Mouse (Mus musculus): ENCODE data around the gene Olfr869. TPM values are rescaled to one million over a fixed set of nuclear protein-coding genes. Genes with fewer than 3 reads are reported as not detected.

The Olfr869 gene
- polyA plus RNA-seq (2012): not detected in 2 replicates

GRCm38 (mm10) chr9:20128709-20129108 is at the start of gene Olfr869:
Gene Olfr869 (plus strand): TSS chr9:20129009.
- H3K27me3 ChIP-seq (ENCODE audit: control insufficient read depth): no peaks in the 10 kb centered on the region
- no peaks in the 10 kb centered on the region for H3K4me1 ChIP-seq (ENCODE audit: control insufficient read depth)
- no peak within 1 kb of the TSS for H3K4me3 ChIP-seq (replicated peaks)
- H3K36me3 ChIP-seq (ENCODE audit: control insufficient read depth): no peaks in the 10 kb centered on the region
- H3K9me3 ChIP-seq (ENCODE audit: control insufficient read depth, low read length): no peaks in the 10 kb centered on the region
- TF ChIP-seq TAL1 (IDR thresholded peaks at IDR 0.05; ENCODE audit: low read length) (no peak), GATA1 (IDR thresholded peaks at IDR 0.05; ENCODE audit: low read length) (no peak)

- no peaks in the 10 kb centered on the region for H3K36me3 ChIP-seq (ENCODE audit: control insufficient read depth)
- TF ChIP-seq TAL1 (IDR thresholded peaks at IDR 0.05; ENCODE audit: low read length): no peak
- no peak for TF ChIP-seq GATA1 (IDR thresholded peaks at IDR 0.05; ENCODE audit: low read length)
- H3K4me3 ChIP-seq (replicated peaks): no peak within 1 kb of the TSS
- H3K27me3 ChIP-seq (ENCODE audit: control insufficient read depth): no peaks in the 10 kb centered on the region
- H3K4me1 ChIP-seq (ENCODE audit: control insufficient read depth): no peaks in the 10 kb centered on the region
- peaks cover 4% of the 10 kb centered on the region; the same call in 1 of the 2 replicates for H3K9me3 ChIP-seq (ENCODE audit: control insufficient read depth, low read length)
These were observed 30.5 kb upstream of the Olfr869 start, which contains the start of gene Olfr868 for GRCm38 (mm10) chr9:20098326-20098725. Gene Olfr868 (plus strand): TSS chr9:20098626.

DNA sequence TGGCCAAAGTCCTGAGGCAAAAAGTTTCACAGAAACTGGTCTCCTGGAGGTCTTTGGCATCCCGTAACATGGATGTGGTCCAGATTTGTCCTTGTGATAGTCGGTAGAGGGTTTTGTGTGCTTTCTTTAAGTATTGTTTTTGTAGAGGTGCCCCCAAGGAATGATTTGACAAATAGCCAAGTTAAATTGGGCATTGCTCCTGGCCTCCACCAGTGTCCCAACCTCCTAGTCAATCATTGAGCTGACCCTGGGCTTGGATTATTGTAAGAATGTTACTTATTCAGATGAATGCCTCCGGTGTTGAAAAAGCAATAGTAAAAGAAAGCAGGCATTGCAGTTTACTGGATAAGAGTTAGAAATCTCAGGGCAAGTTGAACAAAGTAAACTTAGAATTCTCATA is 20.9 kb downstream of the Olfr869 start:
- Histone ChIP-seq H3K36me3 (ENCODE audit: control insufficient read depth) (no peaks in the 10 kb centered on the region), H3K27me3 (ENCODE audit: control insufficient read depth) (no peaks in the 10 kb centered on the region), H3K4me3 (replicated peaks) (no peak overlapping the region), H3K9me3 (ENCODE audit: control insufficient read depth, low read length) (peaks cover 6% of the 10 kb centered on the region), H3K4me1 (ENCODE audit: control insufficient read depth) (no peaks in the 10 kb centered on the region)
- TF ChIP-seq GATA1 (IDR thresholded peaks at IDR 0.05; ENCODE audit: low read length): no peak
- no peak for TF ChIP-seq TAL1 (IDR thresholded peaks at IDR 0.05; ENCODE audit: low read length)

- H3K9me3 ChIP-seq (ENCODE audit: control insufficient read depth, low read length): no peaks in the 10 kb centered on the region
- TF ChIP-seq GATA1 (IDR thresholded peaks at IDR 0.05; ENCODE audit: low read length) (no peak), TAL1 (IDR thresholded peaks at IDR 0.05; ENCODE audit: low read length) (no peak)
- H3K36me3 ChIP-seq (ENCODE audit: control insufficient read depth): no peaks in the 10 kb centered on the region
- H3K4me1 ChIP-seq (ENCODE audit: control insufficient read depth): no peaks in the 10 kb centered on the region
- H3K27me3 ChIP-seq (ENCODE audit: control insufficient read depth): no peaks in the 10 kb centered on the region
- no peak within 1 kb of the TSS for H3K4me3 ChIP-seq (replicated peaks)
These were observed 45.1 kb downstream of the Olfr869 start, which contains the start of gene Olfr870 for GRCm38 (mm10) chr9:20173957-20174356. Gene Olfr870 (minus strand): TSS chr9:20174057.

GRCm38 (mm10) chr9:20179463-20179862 is 50.7 kb downstream of the Olfr869 start:
- Histone ChIP-seq H3K36me3 (ENCODE audit: control insufficient read depth) (no peaks in the 10 kb centered on the region), H3K9me3 (ENCODE audit: control insufficient read depth, low read length) (no peaks in the 10 kb centered on the region; the same call in 1 of the 2 replicates), H3K4me1 (ENCODE audit: control insufficient read depth) (no peaks in the 10 kb centered on the region), H3K4me3 (replicated peaks) (no peak overlapping the region), H3K27me3 (ENCODE audit: control insufficient read depth) (no peaks in the 10 kb centered on the region)
- TF ChIP-seq GATA1 (IDR thresholded peaks at IDR 0.05; ENCODE audit: low read length) (no peak), TAL1 (IDR thresholded peaks at IDR 0.05; ENCODE audit: low read length) (no peak)

Other genes with a start within 250 kb of the Olfr869 start
- not detected in 2 replicates for gene Olfr862, start 241.0 kb upstream of the Olfr869 start, polyA plus RNA-seq (2012)
- 0.01 TPM in 1 of 2 replicates, not detected in the other for gene Olfr77, start 212.1 kb upstream of the Olfr869 start, polyA plus RNA-seq (2012)
- gene Olfr866, start 101.0 kb upstream of the Olfr869 start, polyA plus RNA-seq (2012): not detected in 2 replicates
- gene Olfr867, start 71.4 kb upstream of the Olfr869 start, polyA plus RNA-seq (2012): not detected in 2 replicates
- not detected in 2 replicates for gene Olfr868, start 30.4 kb upstream of the Olfr869 start, polyA plus RNA-seq (2012)
- gene Olfr870, start 45.0 kb downstream of the Olfr869 start, polyA plus RNA-seq (2012): 0.01 TPM in 1 of 2 replicates, not detected in the other
- not detected in 2 replicates for gene Olfr871, start 83.2 kb downstream of the Olfr869 start, polyA plus RNA-seq (2012)
- gene Olfr872, start 108.1 kb downstream of the Olfr869 start, polyA plus RNA-seq (2012): not detected in 2 replicates
- gene Olfr39, start 153.3 kb downstream of the Olfr869 start, polyA plus RNA-seq (2012): not detected in 2 replicates
- gene Olfr873, start 169.5 kb downstream of the Olfr869 start, polyA plus RNA-seq (2012): not detected in 2 replicates
- gene Olfr18, start 207.1 kb downstream of the Olfr869 start, polyA plus RNA-seq (2012): not detected in 2 replicates

Data from erythroblast, embryonic 14.5 days (primary cell).